In genomic region chr1:152786953-152787352, GRCm38 (mm10) we compare ENCODE assay signal across 27 mouse cellular contexts. TPM values are rescaled to one million over a fixed set of nuclear protein-coding genes. Genes with fewer than 3 reads are reported as not detected.
DNase-seq lines count a peak whose midpoint lies in the region; ATAC-seq and TF ChIP-seq lines count a peak whose summit lies in the region.
"Had no signal": no experiment of that assay in that cellular context is flagged by ENCODE, and none has a peak within 500 bp of the region (broad histone marks: within the 10 kb centered on the region; RNA-seq: fewer than 3 reads in every experiment).

No protein-coding gene starts in this region.

- H3K4me3 ChIP-seq in liver, postnatal 0 days (ENCODE audit: low read depth, low read length) = no peak overlapping the region
- H3K4me3 ChIP-seq in liver, embryonic 12.5 days = no peak overlapping the region
- no peak overlapping the region for H3K4me3 ChIP-seq in lung, adult 2 months (replicated peaks; ENCODE audit: extremely low read depth, low read depth, low read length)
- H3K4me3 ChIP-seq in bone marrow macrophage, adult 2 months (ENCODE audit: insufficient read depth, low read length) = no peak overlapping the region
- H3K4me3 ChIP-seq: embryonic facial prominence, embryonic 15.5 days; erythroblast, embryonic 14.5 days; forebrain, embryonic 10.5 days; heart, adult 2 months; heart, embryonic 15.5 days; hindbrain, embryonic 10.5 days had no signal

- no peaks in the 10 kb centered on the region for H3K36me3 ChIP-seq in liver, postnatal 0 days (replicated peaks; ENCODE audit: insufficient read depth, low read length)
- no peaks in the 10 kb centered on the region for H3K36me3 ChIP-seq in liver, embryonic 12.5 days
- H3K36me3 ChIP-seq: embryonic facial prominence, embryonic 15.5 days; forebrain, embryonic 10.5 days; G1E; heart, embryonic 15.5 days; hindbrain, embryonic 10.5 days had no signal

- 67% methylated on average over 4 of the region's 4 CpGs for WGBS in liver, postnatal 0 days (ENCODE audit: insufficient replicate concordance)
- 56% methylated on average over 4 of the region's 4 CpGs for WGBS in liver, embryonic 12.5 days (ENCODE audit: insufficient replicate concordance)
- WGBS in lung, adult 2 months = 78% methylated on average over 4 of the region's 4 CpGs

- no peaks in the 10 kb centered on the region for H3K9me3 ChIP-seq in liver, postnatal 0 days (ENCODE audit: low read length)
- H3K9me3 ChIP-seq in liver, embryonic 12.5 days (replicated peaks) = no peaks in the 10 kb centered on the region
- H3K9me3 ChIP-seq: embryonic facial prominence, embryonic 15.5 days; G1E; heart, embryonic 15.5 days had no signal

- no peak overlapping the region for H3K4me2 ChIP-seq in liver, postnatal 0 days (ENCODE audit: low read depth, low read length)
- H3K4me2 ChIP-seq in liver, embryonic 12.5 days = no peak overlapping the region
- H3K4me2 ChIP-seq: embryonic facial prominence, embryonic 15.5 days; heart, embryonic 11.5 days; heart, embryonic 15.5 days; hindbrain, embryonic 14.5 days had no signal

- no peak for TF ChIP-seq CTCF in liver, postnatal 0 days (IDR thresholded peaks at IDR 0.05; ENCODE audit: low read depth)
- no peak for TF ChIP-seq CTCF in lung, adult 2 months (IDR thresholded peaks at IDR 0.05; ENCODE audit: insufficient read depth, low read length)
- no peak for TF ChIP-seq CTCF in bone marrow macrophage, adult 2 months (IDR thresholded peaks at IDR 0.05; ENCODE audit: low read depth, low read length)

- DNase-seq in liver, postnatal 0 days = peak; percentile 38
- DNase-seq in lung, postnatal 4 days = peak; percentile 55 to 69
- DNase-seq in lung, adult 2 months = no peak
- no peak for DNase-seq in adrenal gland, postnatal 14 days
- DNase-seq in urinary bladder, postnatal 14 days (ENCODE audit: low spot score) = no peak
- DNase-seq: adrenal gland, postnatal 10 days; cerebellum, adult 8-10 months; cerebellum, postnatal 14 days; embryo, embryonic 11 days; gastrocnemius, postnatal 36 days; heart, postnatal 14 days had no signal

- peak overlapping the region; percentile 46 for H3K27ac ChIP-seq in liver, postnatal 0 days (ENCODE audit: low read depth)
- no peak overlapping the region for H3K27ac ChIP-seq in liver, embryonic 12.5 days
- H3K27ac ChIP-seq in bone marrow macrophage, adult 2 months (ENCODE audit: insufficient read depth, low read depth, low read length) = peak overlapping the region; percentile 17; the same call in 1 of the 2 replicates
- H3K27ac ChIP-seq: embryonic facial prominence, embryonic 15.5 days; forebrain, embryonic 10.5 days; heart, adult 2 months; heart, embryonic 15.5 days; hindbrain, embryonic 14.5 days had no signal

- no peak overlapping the region for H3K9ac ChIP-seq in liver, postnatal 0 days (replicated peaks)
- no peak overlapping the region for H3K9ac ChIP-seq in liver, embryonic 12.5 days
- H3K9ac ChIP-seq: embryonic facial prominence, embryonic 15.5 days; heart, embryonic 15.5 days; hindbrain, embryonic 14.5 days had no signal

- ATAC-seq in liver, postnatal 0 days = peak; percentile 48
- no peak for ATAC-seq in liver, embryonic 12.5 days
- ATAC-seq in monocyte, adult 5-6 weeks (replicated peaks; ENCODE audit: insufficient number of reproducible peaks, low FRiP score, low TSS enrichment, poor library complexity, severe bottlenecking) = peak; percentile 82
- ATAC-seq: forebrain, embryonic 14.5 days had no signal

- H3K4me1 ChIP-seq in liver, postnatal 0 days (ENCODE audit: insufficient read depth) = peaks cover 15% of the 10 kb centered on the region
- peaks cover 7% of the 10 kb centered on the region for H3K4me1 ChIP-seq in liver, embryonic 12.5 days
- no peaks in the 10 kb centered on the region; the same call in 1 of the 2 replicates for H3K4me1 ChIP-seq in lung, adult 2 months (ENCODE audit: control insufficient read depth, insufficient read depth, low read length)
- H3K4me1 ChIP-seq in bone marrow macrophage, adult 2 months (ENCODE audit: control insufficient read depth, insufficient read depth, low read length) = peaks cover 20% of the 10 kb centered on the region
- H3K4me1 ChIP-seq: embryonic facial prominence, embryonic 15.5 days had no signal

- no peak for TF ChIP-seq POLR2A in lung, adult 2 months (IDR thresholded peaks at IDR 0.05; ENCODE audit: borderline replicate concordance, extremely low read depth, low read depth, low read length)
- no peak for TF ChIP-seq POLR2A in bone marrow macrophage, adult 2 months (IDR thresholded peaks at IDR 0.05; ENCODE audit: borderline replicate concordance, low read depth, low read length)

- TF ChIP-seq EP300 in liver, postnatal 0 days (IDR thresholded peaks at IDR 0.05; ENCODE audit: low read depth) = no peak

- no peaks in the 10 kb centered on the region for H3K27me3 ChIP-seq in liver, postnatal 0 days (ENCODE audit: insufficient read depth, low read length)
- H3K27me3 ChIP-seq in liver, embryonic 12.5 days (replicated peaks) = no peaks in the 10 kb centered on the region
- H3K27me3 ChIP-seq: embryonic facial prominence, embryonic 15.5 days; heart, embryonic 15.5 days had no signal

RNA-seq across cellular contexts. Expression of gene Ncf2, which starts 13.0 kb away (rescaled TPM):
- polyA plus RNA-seq in liver, postnatal 0 days (2015; fragmentation: Nextera tagmentation; extraction: Ambion mirVana) = 12.5 and 13.8 TPM in 2 replicates
- polyA plus RNA-seq in liver, embryonic 12.5 days (2016; fragmentation: Nextera tagmentation; extraction: Ambion mirVana) = 9.5 and 11.1 TPM in 2 replicates
- polyA plus RNA-seq in lung, adult 2 months (2012; rRNA removed) = 10.8 and 14.4 TPM in 2 replicates
- 268 and 316 TPM in 2 replicates for polyA plus RNA-seq in bone marrow macrophage, adult 2 months (2012; ENCODE audit: insufficient read depth, insufficient read length, missing spikeins)
- 355 to 740 TPM (median 657 TPM) in 3 replicates for total RNA-seq in monocyte, adult 5-6 weeks (2017)
- total RNA-seq in adrenal gland, postnatal 14 days (2021) = 4.9 and 7.7 TPM in 2 replicates

RNA-seq across cellular contexts. Expression of gene Arpc5, which starts 20.6 kb away (rescaled TPM):
- 157 and 162 TPM in 2 replicates for polyA plus RNA-seq in liver, postnatal 0 days (2015; fragmentation: Nextera tagmentation; extraction: Ambion mirVana)
- polyA plus RNA-seq in liver, embryonic 12.5 days (2016; fragmentation: Nextera tagmentation; extraction: Ambion mirVana) = 188 and 197 TPM in 2 replicates
- polyA plus RNA-seq in lung, adult 2 months (2012; rRNA removed) = 90.4 and 99.5 TPM in 2 replicates
- 562 and 626 TPM in 2 replicates for polyA plus RNA-seq in bone marrow macrophage, adult 2 months (2012; ENCODE audit: insufficient read depth, insufficient read length, missing spikeins)
- 321 to 382 TPM (median 369 TPM) in 3 replicates for total RNA-seq in monocyte, adult 5-6 weeks (2017)
- total RNA-seq in adrenal gland, postnatal 14 days (2021) = 104 and 115 TPM in 2 replicates

RNA-seq across cellular contexts. Expression of gene Rgl1, which starts 20.8 kb away (rescaled TPM):
- 11.7 and 16.2 TPM in 2 replicates for polyA plus RNA-seq in liver, postnatal 0 days (2015; fragmentation: Nextera tagmentation; extraction: Ambion mirVana)
- polyA plus RNA-seq in liver, embryonic 12.5 days (2016; fragmentation: Nextera tagmentation; extraction: Ambion mirVana) = 12.5 and 15.6 TPM in 2 replicates
- 26.5 and 35.7 TPM in 2 replicates for polyA plus RNA-seq in lung, adult 2 months (2012; rRNA removed)
- 9.7 and 11.9 TPM in 2 replicates for polyA plus RNA-seq in bone marrow macrophage, adult 2 months (2012; ENCODE audit: insufficient read depth, insufficient read length, missing spikeins)
- total RNA-seq in monocyte, adult 5-6 weeks (2017) = 7.3 to 16.7 TPM (median 10.5 TPM) in 3 replicates
- total RNA-seq in adrenal gland, postnatal 14 days (2021) = 32.3 and 40.5 TPM in 2 replicates

RNA-seq across cellular contexts. Expression of gene Apobec4, which starts 36.6 kb away (rescaled TPM):
- polyA plus RNA-seq in liver, postnatal 0 days (2015; fragmentation: Nextera tagmentation; extraction: Ambion mirVana) = not detected in 2 replicates
- polyA plus RNA-seq in liver, embryonic 12.5 days (2016; fragmentation: Nextera tagmentation; extraction: Ambion mirVana) = not detected in 2 replicates
- polyA plus RNA-seq in lung, adult 2 months (2012; rRNA removed) = 0.16 and 0.46 TPM in 2 replicates
- not detected in 2 replicates for polyA plus RNA-seq in bone marrow macrophage, adult 2 months (2012; ENCODE audit: insufficient read depth, insufficient read length, missing spikeins)
- not detected in 3 replicates for total RNA-seq in monocyte, adult 5-6 weeks (2017)
- total RNA-seq in adrenal gland, postnatal 14 days (2021) = not detected in 2 replicates
- total RNA-seq: adrenal gland, postnatal 10 days; common myeloid progenitor, adult 5-6 weeks; gastrocnemius, adult 8-10 months; gastrocnemius, postnatal 36 days; heart, adult 2 months; heart, postnatal 14 days had no signal
- polyA plus RNA-seq: embryonic facial prominence, embryonic 11.5 days; erythroblast, embryonic 14.5 days; forebrain, embryonic 10.5 days; G1E; heart, adult 2 months; heart, embryonic 11.5 days; heart, embryonic 15.5 days; hindbrain, embryonic 10.5 days had no signal

Comparison
In these comparisons a context has a peak if more than half of its experiments do, and no peak if none do; other contexts are left out.
1. DNase-seq: peak in liver, postnatal 0 days (single experiment) and lung, postnatal 4 days (2 of 2); none in lung, adult 2 months (single experiment), adrenal gland, postnatal 14 days (single experiment) and urinary bladder, postnatal 14 days (single experiment).
2. RNA of gene Ncf2, which starts 13.0 kb away (polyA plus RNA-seq): 268 to 316 TPM in bone marrow macrophage, adult 2 months; 10.8 to 14.4 TPM in lung, adult 2 months, 12.5 to 13.8 TPM in liver, postnatal 0 days and 9.5 to 11.1 TPM in liver, embryonic 12.5 days; every median in the first group is over 10 times any median in the second.